Mouse (Mus musculus) common myeloid progenitor, adult 5-6 weeks (primary cell): Measurements from ENCODE around the gene Ciao2b. TPM values are rescaled to one million over a fixed set of nuclear protein-coding genes. Genes with fewer than 3 reads are reported as not detected.

ENCODE experiments used
- ATAC-seq: replicated peaks from 2 replicates; pipeline ENCODE4 v1.8.0; 2016; ENCODE audit warnings: low read depth, mild to moderate bottlenecking, moderate TSS enrichment, inconsistent platforms; ENCODE audit not compliant: poor library complexity, severe bottlenecking
- total RNA-seq: library from RNA; stranded (forward); fragments of 200-1000, 187-1606 nt; gene quantifications from 2 replicates; pipeline ENCODE4 v1.2.3, GENCODE M21; 2017

Ciao2b gene
- total RNA-seq, 1 experiment from 2014 or later: 28.0 TPM

- ATAC-seq: no peak
Measured at GRCm38 (mm10) chr8:104591856-104592255, 49.9 kb downstream of the Ciao2b start.

GRCm38 (mm10) chr8:104591133-104591834 is 50.5 kb downstream of the Ciao2b start, which contains the start of gene Pdp2:
Gene Pdp2, plus strand, starts transcription at chr8:104591451.
- peak; percentile 91 for ATAC-seq

- no peak for ATAC-seq
Measured at GRCm38 (mm10) chr8:104590284-104590683, 51.5 kb downstream of the Ciao2b start.

Other genes with a start within 250 kb of the Ciao2b start
- 1.8 TPM in 2 replicates for gene Cmtm4, start 246.2 kb downstream of the Ciao2b start, total RNA-seq
- 48.1 and 57.4 TPM in 2 replicates for gene Dync1li2, start 198.9 kb downstream of the Ciao2b start, total RNA-seq
- not detected in 2 replicates for gene Terb1, start 132.1 kb downstream of the Ciao2b start, total RNA-seq
- 95.4 and 104 TPM in 2 replicates for gene Nae1, start 107.3 kb downstream of the Ciao2b start, total RNA-seq
- 0.41 TPM in 1 of 2 replicates, not detected in the other for gene Car7, start 107.3 kb downstream of the Ciao2b start, total RNA-seq
- 9.8 and 12.4 TPM in 2 replicates for gene Pdp2, start 50.5 kb downstream of the Ciao2b start, total RNA-seq
- not detected in 2 replicates for gene Cdh16, start 17.6 kb downstream of the Ciao2b start, total RNA-seq
- 3.1 and 4.8 TPM in 2 replicates for gene Rrad, start 10.6 kb downstream of the Ciao2b start, total RNA-seq
- not detected in 2 replicates for gene Ces2a, start 92.0 kb upstream of the Ciao2b start, total RNA-seq
- gene Ces2b, start 189.6 kb upstream of the Ciao2b start, total RNA-seq: not detected in 2 replicates
- gene Ces2c, start 205.1 kb upstream of the Ciao2b start, total RNA-seq: not detected in 2 replicates